Mouse (Mus musculus): Measurements from ENCODE around the gene Hspb2.

- TF ChIP-seq CTCF (IDR thresholded peaks at IDR 0.05; ENCODE audit: borderline replicate concordance, control insufficient read depth, extremely low read depth, insufficient read depth, low read length, poor library complexity): no peak
- TF ChIP-seq POLR2A (IDR thresholded peaks at IDR 0.05; ENCODE audit: control insufficient read depth, extremely low read depth, insufficient read depth, low read length, poor library complexity): no peak
Observed at GRCm38 (mm10) chr9:50750706-50751105, 1.4 kb downstream of the Hspb2 start.
